Mouse (Mus musculus) neutrophil, adult 5-6 weeks (primary cell): ENCODE data around the gene Icam5. TPM values are rescaled to one million over a fixed set of nuclear protein-coding genes. Genes with fewer than 3 reads are reported as not detected.

ENCODE experiments used
- ATAC-seq: fragments of 151-379, 151-347 bp; 2 replicates; pipeline ENCODE4 v1.8.0; 2017; ENCODE audit warnings: mild to moderate bottlenecking, moderate TSS enrichment; ENCODE audit not compliant: insufficient number of reproducible peaks, poor library complexity, low FRiP score, severe bottlenecking; ENCODE audit errors: extremely low read depth
- total RNA-seq: library from RNA; stranded (forward); fragments of 200-1000 nt; gene quantifications from 2 replicates; pipeline ENCODE4 v1.2.3, GENCODE M21; 2017

Icam5 gene
- total RNA-seq, 1 experiment from 2014 or later: not detected

GRCm38 (mm10) chr9:21074173-21074572, 42.3 kb downstream of the Icam5 start:
- ATAC-seq: no peak

- no peak for ATAC-seq
Measured at GRCm38 (mm10) chr9:21075625-21076024, 43.8 kb downstream of the Icam5 start.

- no peak for ATAC-seq
Measured at GRCm38 (mm10) chr9:21081127-21081526, 49.3 kb downstream of the Icam5 start.

- no peak for ATAC-seq
Measured at GRCm38 (mm10) chr9:21083324-21083723, 51.5 kb downstream of the Icam5 start.

Other genes with a start within 250 kb of the Icam5 start
- gene Col5a3, start 217.0 kb upstream of the Icam5 start, total RNA-seq: 1.5 and 2.2 TPM in 2 replicates
- gene Rdh8, start 213.6 kb upstream of the Icam5 start, total RNA-seq: not detected in 2 replicates
- gene A230050P20Rik, start 163.4 kb upstream of the Icam5 start, total RNA-seq: 21.3 and 23.1 TPM in 2 replicates
- 0.25 and 0.70 TPM in 2 replicates for gene Angptl6, start 152.3 kb upstream of the Icam5 start, total RNA-seq
- 42.1 and 48.9 TPM in 2 replicates for gene Ppan, start 143.9 kb upstream of the Icam5 start, total RNA-seq
- 91.0 and 92.9 TPM in 2 replicates for gene Eif3g, start 133.4 kb upstream of the Icam5 start, total RNA-seq
- 58.3 and 60.4 TPM in 2 replicates for gene Dnmt1, start 72.2 kb upstream of the Icam5 start, total RNA-seq
- 0.98 and 1.3 TPM in 2 replicates for gene S1pr2, start 55.3 kb upstream of the Icam5 start, total RNA-seq
- gene Mrpl4, start 29.3 kb upstream of the Icam5 start, total RNA-seq: 26.6 and 30.0 TPM in 2 replicates
- gene Icam1, start 16.1 kb upstream of the Icam5 start, total RNA-seq: 34.6 and 36.9 TPM in 2 replicates
- not detected in 2 replicates for gene Icam4, start 2.7 kb upstream of the Icam5 start, total RNA-seq
- not detected in 2 replicates for gene Zglp1, start 35.0 kb downstream of the Icam5 start, total RNA-seq
- 0.23 and 0.25 TPM in 2 replicates for gene Gm49373, start 41.0 kb downstream of the Icam5 start, total RNA-seq
- gene Fdx1l, start 41.5 kb downstream of the Icam5 start, total RNA-seq: 11.1 and 15.7 TPM in 2 replicates
- 4.7 TPM in 2 replicates for gene Gm38431, start 59.9 kb downstream of the Icam5 start, total RNA-seq
- 15.0 and 15.4 TPM in 2 replicates for gene Raver1, start 59.9 kb downstream of the Icam5 start, total RNA-seq
- gene Tyk2, start 99.2 kb downstream of the Icam5 start, total RNA-seq: 30.4 and 32.4 TPM in 2 replicates
- 117 and 133 TPM in 2 replicates for gene Cdc37, start 117.9 kb downstream of the Icam5 start, total RNA-seq
- gene Pde4a, start 133.6 kb downstream of the Icam5 start, total RNA-seq: 1.5 and 2.6 TPM in 2 replicates
- gene Keap1, start 207.3 kb downstream of the Icam5 start, total RNA-seq: 25.0 and 29.5 TPM in 2 replicates
- 4.7 and 5.9 TPM in 2 replicates for gene S1pr5, start 216.4 kb downstream of the Icam5 start, total RNA-seq
- gene Atg4d, start 233.2 kb downstream of the Icam5 start, total RNA-seq: 18.3 and 31.7 TPM in 2 replicates